Mouse (Mus musculus) WW6 (cell line): ENCODE measurements around the gene Cbr2.

Experiments
- DNase-seq: peaks from one replicate; pipeline ENCODE4 v3.0.0-alpha.2; 2013; ENCODE audit warnings: low read depth, low spot score

Cbr2 gene

GRCm38 (mm10) chr11:120679909-120680308, 52.0 kb downstream of the Cbr2 start:
- DNase-seq, result no peak
